Mouse (Mus musculus): ENCODE measurements around the gene Lhfpl5. TPM values are rescaled to one million over a fixed set of nuclear protein-coding genes. Genes with fewer than 3 reads are reported as not detected.

Lhfpl5 gene
- polyA plus RNA-seq (2015; fragmentation: Nextera tagmentation; extraction: Ambion mirVana), result 0.09 and 0.19 TPM in 2 replicates

DNA sequence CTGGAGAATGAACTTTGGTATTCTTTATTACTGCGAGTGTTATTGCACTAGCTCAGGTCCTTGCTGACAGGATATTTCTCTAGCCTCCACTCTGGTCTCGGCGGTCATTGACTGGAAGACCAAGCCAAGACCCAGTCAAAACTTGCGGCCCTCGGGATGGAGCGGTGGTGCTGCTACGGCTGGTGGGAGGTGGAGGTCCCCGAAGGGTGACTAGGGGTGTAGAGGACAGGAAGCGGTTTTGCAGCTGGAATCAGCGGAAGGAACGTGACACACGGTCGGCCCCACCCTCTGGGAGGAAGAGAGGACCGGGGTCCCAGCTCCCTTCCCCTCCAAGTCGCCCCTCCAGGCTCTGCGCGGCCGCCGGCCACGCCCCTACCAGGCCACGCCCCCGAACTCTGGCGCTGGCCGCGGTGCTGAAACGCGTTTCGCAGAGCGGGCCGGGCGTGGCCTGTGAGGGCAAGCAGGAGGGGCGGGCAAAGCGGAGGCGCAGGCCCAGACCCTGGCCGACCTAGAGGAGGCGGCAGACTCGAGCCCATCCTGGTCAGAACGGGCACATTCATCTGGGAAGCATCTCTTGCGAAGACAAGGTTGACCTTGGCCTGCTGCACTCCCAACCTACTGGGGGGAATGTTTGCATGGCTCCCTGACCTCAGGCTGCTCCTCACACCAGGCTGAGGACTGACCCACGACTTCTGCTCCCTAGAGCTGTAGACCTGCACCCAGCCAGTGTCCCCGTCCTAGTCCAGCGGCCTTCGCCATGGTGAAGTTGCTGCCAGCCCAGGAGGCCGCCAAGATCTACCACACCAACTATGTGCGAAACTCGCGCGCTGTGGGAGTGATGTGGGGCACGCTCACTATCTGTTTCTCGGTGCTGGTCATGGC, at the start of gene Lhfpl5:
Gene Lhfpl5 (plus strand): TSS at position 398 of the 882 bp plus-strand sequence.

DNA sequence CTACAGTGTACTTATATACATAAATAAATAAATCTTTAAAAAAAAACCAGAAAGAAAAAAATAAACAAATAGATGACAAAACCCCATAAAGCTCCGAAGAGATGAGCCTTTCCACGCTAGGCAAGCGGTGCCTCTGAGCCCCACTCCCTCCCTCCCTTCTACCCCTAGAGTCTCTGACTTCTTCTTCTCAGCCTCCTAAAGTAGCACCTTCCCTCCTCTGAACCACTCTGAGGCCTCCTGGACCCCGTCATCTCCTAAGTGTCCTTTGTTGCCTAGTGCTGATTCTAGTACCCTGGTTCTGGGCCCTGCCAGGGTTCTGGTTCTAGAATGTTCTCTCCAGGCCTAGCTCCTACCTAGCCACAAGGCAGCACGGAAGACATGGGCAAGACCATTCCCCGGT, 44.9 kb upstream of the Lhfpl5 start, which contains the start of gene Armc12:
Gene Armc12 (plus strand): TSS at position 301 of the 400 bp plus-strand sequence.

GRCm38 (mm10) chr17:28549111-28549510, 26.3 kb upstream of the Lhfpl5 start, which contains the start of gene Clpsl2:
Clpsl2 (plus strand) TSS chr17:28549411.

GRCm38 (mm10) chr17:28560598-28560997, 14.8 kb upstream of the Lhfpl5 start, which contains the start of gene Clps:
Clps (minus strand) TSS chr17:28560766.

GRCm38 (mm10) chr17:28622300-28622759, 46.9 kb downstream of the Lhfpl5 start, which contains the start of gene Srpk1:
Srpk1 (minus strand) TSS chr17:28622709.

Small RNA genes within 50 kb of the gene (microRNA-seq; reads per million reads assigned to microRNA genes)
- gene Gm25195 (0 reads per million in 2 experiments), gene Mir6969 (0 reads per million in 2 experiments)

Other genes with a start within 250 kb of the Lhfpl5 start
- gene Rpl10a, start 247.2 kb upstream of the Lhfpl5 start, polyA plus RNA-seq (2015; fragmentation: Nextera tagmentation; extraction: Ambion mirVana), result 337 and 400 TPM in 2 replicates
- gene Tead3, start 224.8 kb upstream of the Lhfpl5 start, polyA plus RNA-seq (2015; fragmentation: Nextera tagmentation; extraction: Ambion mirVana), result 3.5 and 3.6 TPM in 2 replicates
- 0.56 and 0.71 TPM in 2 replicates for gene Tulp1, start 210.4 kb upstream of the Lhfpl5 start, polyA plus RNA-seq (2015; fragmentation: Nextera tagmentation; extraction: Ambion mirVana)
- gene Fkbp5, start 58.1 kb upstream of the Lhfpl5 start, polyA plus RNA-seq (2015; fragmentation: Nextera tagmentation; extraction: Ambion mirVana), result 6.8 and 9.6 TPM in 2 replicates
- not detected in 2 replicates for gene Armc12, start 44.8 kb upstream of the Lhfpl5 start, polyA plus RNA-seq (2015; fragmentation: Nextera tagmentation; extraction: Ambion mirVana)
- gene Clpsl2, start 26.2 kb upstream of the Lhfpl5 start, polyA plus RNA-seq (2015; fragmentation: Nextera tagmentation; extraction: Ambion mirVana), result not detected in 2 replicates
- gene Clps, start 14.9 kb upstream of the Lhfpl5 start, polyA plus RNA-seq (2015; fragmentation: Nextera tagmentation; extraction: Ambion mirVana), result not detected in 2 replicates
- 19.8 and 30.8 TPM in 2 replicates for gene Srpk1, start 47.1 kb downstream of the Lhfpl5 start, polyA plus RNA-seq (2015; fragmentation: Nextera tagmentation; extraction: Ambion mirVana)
- gene Slc26a8, start 114.6 kb downstream of the Lhfpl5 start, polyA plus RNA-seq (2015; fragmentation: Nextera tagmentation; extraction: Ambion mirVana), result 0.77 and 1.0 TPM in 2 replicates
- 28.2 and 28.5 TPM in 2 replicates for gene Mapk14, start 115.7 kb downstream of the Lhfpl5 start, polyA plus RNA-seq (2015; fragmentation: Nextera tagmentation; extraction: Ambion mirVana)
- gene AC170998.1, start 150.4 kb downstream of the Lhfpl5 start, polyA plus RNA-seq (2015; fragmentation: Nextera tagmentation; extraction: Ambion mirVana), result 0.90 and 1.1 TPM in 2 replicates
- gene Mapk13, start 193.7 kb downstream of the Lhfpl5 start, polyA plus RNA-seq (2015; fragmentation: Nextera tagmentation; extraction: Ambion mirVana), result 0.97 and 5.9 TPM in 2 replicates
- 3.0 and 3.4 TPM in 2 replicates for gene Brpf3, start 225.4 kb downstream of the Lhfpl5 start, polyA plus RNA-seq (2015; fragmentation: Nextera tagmentation; extraction: Ambion mirVana)